Mouse (Mus musculus) kidney, embryonic 15.5 days (tissue): ENCODE measurements around the gene Zdhhc7. TPM values are rescaled to one million over a fixed set of nuclear protein-coding genes. Genes with fewer than 3 reads are reported as not detected.

ENCODE experiments used
- ATAC-seq: fragments of 200-750 bp; cut with Nextera tagmentation; replicated peaks from 2 replicates; pipeline ENCODE4 v1.8.0; 2017; ENCODE audit warnings: moderate TSS enrichment; ENCODE audit not compliant: low FRiP score
- H3K27ac ChIP-seq: fragments of 300-500 bp; sonication (generic); 2 replicates; pipeline ENCODE4 v1.5.1; 2015; ENCODE audit warnings: mild to moderate bottlenecking, inconsistent platforms
- H3K27me3 ChIP-seq: fragments of 300-500 bp; sonication (generic); 2 replicates; pipeline ENCODE4 v1.6.1; 2015; ENCODE audit warnings: inconsistent platforms
- H3K36me3 ChIP-seq: fragments of 300-500 bp; sonication (generic); 2 replicates; pipeline ENCODE4 v1.6.1; 2015; ENCODE audit warnings: inconsistent platforms
- H3K4me1 ChIP-seq: fragments of 300-500 bp; sonication (generic); 2 replicates; pipeline ENCODE4 v1.6.1; 2015; ENCODE audit warnings: inconsistent platforms
- H3K4me2 ChIP-seq: fragments of 300-500 bp; sonication (generic); 2 replicates; pipeline ENCODE4 v1.6.1; 2015; ENCODE audit warnings: moderate library complexity, mild to moderate bottlenecking, inconsistent platforms
- H3K4me3 ChIP-seq: fragments of 300-500 bp; sonication (generic); replicated peaks from 2 replicates; pipeline ENCODE4 v1.5.1; 2015; ENCODE audit warnings: mild to moderate bottlenecking, inconsistent platforms
- H3K9ac ChIP-seq: fragments of 300-500 bp; sonication (generic); 2 replicates; pipeline ENCODE4 v1.6.1; 2015; ENCODE audit warnings: mild to moderate bottlenecking, inconsistent platforms
- H3K9me3 ChIP-seq: fragments of 300-500 bp; sonication (generic); replicated peaks from 2 replicates; pipeline ENCODE4 v1.6.1; 2016; ENCODE audit warnings: inconsistent platforms
- WGBS: fragments of 180-500 bp; shearing (Covaris S2); methylation state at CpG from one replicate; pipeline ENCODE4 v1.1.7; 2015; ENCODE audit warnings: mixed read lengths; 5-methylcytosine and 5-hydroxymethylcytosine counted together
- polyA plus RNA-seq: library from polyadenylated mRNA; unstranded; fragments of >200 nt; fragmentation: Nextera tagmentation; extraction: Ambion mirVana; gene quantifications from 2 replicates; pipeline ENCODE4 v1.2.1, GENCODE M21; 2015

Gene Zdhhc7
- polyA plus RNA-seq, 1 experiment from 2014 or later: 34.3 TPM

DNA sequence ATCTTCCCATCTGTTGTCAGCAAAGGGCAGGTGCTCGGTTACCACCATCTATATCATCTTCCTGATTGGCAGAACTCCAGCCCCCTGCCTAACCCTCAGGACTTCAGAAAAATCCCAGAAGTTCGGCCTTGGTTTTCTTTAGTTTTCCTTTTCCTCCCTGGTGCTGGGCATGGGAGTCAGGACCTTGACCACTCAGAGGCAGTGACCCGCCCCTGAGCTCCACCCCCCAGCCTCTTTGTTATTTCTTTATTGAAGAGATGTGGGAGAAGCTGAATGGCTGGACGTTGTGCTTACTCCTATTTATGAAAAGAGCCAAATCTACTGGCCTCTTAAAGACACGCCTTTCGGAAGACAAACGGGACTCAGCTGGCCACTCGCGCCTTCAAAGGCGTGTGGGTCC is 12.0 kb upstream of the Zdhhc7 start:
- Histone ChIP-seq H3K27me3 (peaks cover 40% of the 10 kb centered on the region), H3K4me3 (peak overlapping the region; percentile 74), H3K9me3 (no peaks in the 10 kb centered on the region), H3K36me3 (no peaks in the 10 kb centered on the region), H3K9ac (peak overlapping the region; percentile 65), H3K4me1 (peaks cover 22% of the 10 kb centered on the region), H3K27ac (peak overlapping the region; percentile 96), H3K4me2 (peak overlapping the region; percentile 96)
- WGBS: 1% methylated on average over 10 of the region's 10 CpGs
- peak; percentile 43; the same call in 1 of the 2 replicates for ATAC-seq

DNA sequence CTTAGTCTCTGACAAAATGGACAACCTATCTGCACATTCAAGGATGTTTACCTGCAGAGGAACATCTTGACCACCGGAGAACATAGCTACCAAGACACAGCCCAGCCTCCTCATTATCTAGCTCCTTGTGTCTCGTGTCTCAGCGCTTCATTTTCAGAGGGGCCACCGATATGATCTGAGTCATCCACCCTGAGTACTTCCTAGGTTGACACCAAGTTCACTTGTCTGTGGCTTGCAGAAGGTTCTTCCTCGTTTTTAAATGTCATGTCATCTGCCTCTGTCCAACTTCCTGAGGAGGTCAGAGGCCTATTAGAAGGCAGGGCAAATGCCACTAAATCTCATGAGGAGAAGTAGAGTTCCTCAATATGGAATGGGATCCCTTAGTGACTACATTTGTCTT is 11.3 kb upstream of the Zdhhc7 start:
- 73% methylated on average over 5 of the region's 5 CpGs for WGBS
- H3K4me3 ChIP-seq: no peak overlapping the region
- no peaks in the 10 kb centered on the region for H3K9me3 ChIP-seq
- H3K36me3 ChIP-seq: 0 out of 2 replicates have a peak, but pooled peaks cover 3% of the 10 kb centered on the region
- ATAC-seq: no peak
- peak overlapping the region; percentile 96; the same call in 1 of the 2 replicates for H3K4me2 ChIP-seq
- no peak overlapping the region for H3K27ac ChIP-seq
- peaks cover 34% of the 10 kb centered on the region for H3K27me3 ChIP-seq
- peaks cover 19% of the 10 kb centered on the region for H3K4me1 ChIP-seq
- H3K9ac ChIP-seq: no peak overlapping the region

DNA sequence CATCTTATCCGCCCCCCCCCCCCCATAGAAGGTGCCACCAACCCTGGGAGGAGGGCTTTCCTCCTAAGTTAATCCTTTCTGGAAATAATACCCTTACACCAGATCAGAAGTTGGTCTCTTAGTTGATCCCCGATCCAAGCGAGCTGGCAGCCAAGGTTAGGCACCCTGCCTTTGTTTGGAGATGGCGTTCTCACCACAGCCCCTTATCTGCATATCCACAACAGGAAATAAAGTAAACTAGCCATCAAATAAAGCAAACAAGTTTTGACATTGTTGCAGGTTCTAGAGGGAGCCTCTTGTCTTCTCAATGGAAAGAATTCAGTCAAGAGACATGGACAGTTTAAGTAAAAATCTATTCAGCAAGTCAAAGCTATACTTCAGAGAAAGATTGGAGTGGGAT is 10.1 kb upstream of the Zdhhc7 start:
- Histone ChIP-seq H3K36me3 (0 out of 2 replicates have a peak, but pooled peaks cover 3% of the 10 kb centered on the region), H3K9ac (no peak overlapping the region), H3K4me2 (no peak overlapping the region), H3K27ac (no peak overlapping the region), H3K27me3 (peaks cover 23% of the 10 kb centered on the region), H3K4me1 (peaks cover 19% of the 10 kb centered on the region), H3K4me3 (no peak overlapping the region), H3K9me3 (no peaks in the 10 kb centered on the region)
- ATAC-seq: no peak
- WGBS: 69% methylated on average over 4 of the region's 4 CpGs

DNA sequence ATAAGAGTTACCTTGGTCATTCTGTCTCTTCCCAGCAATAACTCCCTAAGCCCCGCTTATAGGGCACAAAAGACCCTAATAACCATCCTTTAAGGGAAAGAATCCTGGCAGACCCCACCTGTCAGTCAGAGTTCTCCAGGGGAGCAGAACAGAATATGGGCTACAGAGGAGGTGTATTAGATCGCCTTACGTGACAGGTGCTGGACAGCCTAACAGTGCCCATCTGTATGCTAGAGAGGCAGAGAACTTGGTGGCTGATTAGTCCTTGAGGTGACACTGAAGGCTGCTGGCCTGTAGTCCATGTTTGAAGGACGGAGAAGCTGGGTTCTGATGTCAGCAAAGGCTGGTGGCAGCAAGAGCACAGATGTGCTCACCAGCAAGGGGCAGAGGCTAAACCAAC is 9.7 kb upstream of the Zdhhc7 start:
- no peaks in the 10 kb centered on the region for H3K9me3 ChIP-seq
- WGBS: 77% methylated on average over 4 of the region's 4 CpGs

DNA sequence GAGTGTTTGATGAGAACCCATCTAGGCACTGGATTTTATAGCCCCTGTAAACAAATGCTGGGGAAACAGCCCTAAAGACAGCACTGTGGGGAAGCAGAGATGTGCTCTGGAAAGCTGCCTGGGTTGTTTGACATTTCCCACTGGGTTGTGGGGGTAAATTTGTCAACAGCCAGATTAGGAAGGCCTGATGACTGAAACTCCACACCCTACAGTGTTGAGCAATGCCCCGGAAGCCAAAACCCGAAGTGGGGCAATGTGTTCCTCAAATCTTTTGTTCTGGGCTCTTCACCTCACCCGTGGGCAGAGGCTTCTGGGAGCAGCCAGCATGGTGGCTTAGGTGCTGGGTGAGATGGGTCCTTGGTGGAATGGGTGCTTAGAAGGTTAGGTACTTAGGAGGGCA is 7.9 kb upstream of the Zdhhc7 start:
- no peaks in the 10 kb centered on the region for H3K9me3 ChIP-seq
- peaks cover under 1% of the 10 kb centered on the region for H3K27me3 ChIP-seq
- H3K4me3 ChIP-seq: no peak overlapping the region
- H3K4me2 ChIP-seq: no peak overlapping the region
- 21% methylated on average over 3 of the region's 3 CpGs for WGBS
- no peak overlapping the region for H3K27ac ChIP-seq
- no peak for ATAC-seq
- H3K9ac ChIP-seq: no peak overlapping the region
- peaks cover 3% of the 10 kb centered on the region; the same call in 1 of the 2 replicates for H3K36me3 ChIP-seq
- peaks cover 15% of the 10 kb centered on the region for H3K4me1 ChIP-seq

More for the DNA sequence above, 9.7 kb upstream of the Zdhhc7 start:
- no peak overlapping the region for H3K4me2 ChIP-seq
- H3K4me3 ChIP-seq: no peak overlapping the region
- no peak for ATAC-seq
- H3K27ac ChIP-seq: no peak overlapping the region
- H3K27me3 ChIP-seq: peaks cover 19% of the 10 kb centered on the region
- H3K36me3 ChIP-seq: 0 out of 2 replicates have a peak, but pooled peaks cover 3% of the 10 kb centered on the region
- H3K9ac ChIP-seq: no peak overlapping the region
- H3K4me1 ChIP-seq: peaks cover 20% of the 10 kb centered on the region

DNA sequence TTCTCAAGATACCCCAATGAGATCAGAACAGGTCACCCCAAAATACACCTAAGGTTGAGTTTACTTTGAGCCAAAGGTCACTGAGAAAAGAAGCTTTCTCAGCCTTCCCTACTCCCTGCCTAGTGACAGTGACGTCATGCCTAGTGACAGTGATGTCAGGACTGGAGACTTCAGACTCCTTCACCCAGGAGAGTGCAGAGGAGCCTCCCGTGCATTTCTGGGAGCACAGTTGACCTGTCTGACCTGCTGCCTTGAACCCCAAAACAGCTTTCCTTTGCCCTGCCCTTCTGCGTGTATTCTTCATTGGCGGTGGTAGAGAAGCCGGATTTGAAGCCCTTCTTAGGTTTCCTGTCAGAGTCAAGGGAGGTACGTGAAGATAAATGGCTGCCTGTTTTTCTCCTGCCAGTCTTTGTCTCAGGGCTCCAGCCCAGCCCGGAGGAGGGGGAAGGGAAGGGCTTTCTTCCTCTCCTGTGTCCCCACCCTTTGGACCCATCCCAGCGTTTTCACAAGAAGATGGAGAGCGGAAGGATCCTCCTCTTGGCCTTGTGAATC is 3.5 kb upstream of the Zdhhc7 start:
- Histone ChIP-seq H3K27ac (peak overlapping the region; percentile 62), H3K36me3 (peaks cover 3% of the 10 kb centered on the region; the same call in 1 of the 2 replicates), H3K9me3 (no peaks in the 10 kb centered on the region), H3K27me3 (no peaks in the 10 kb centered on the region), H3K9ac (no peak overlapping the region), H3K4me2 (no peak overlapping the region), H3K4me3 (no peak overlapping the region), H3K4me1 (peaks cover 37% of the 10 kb centered on the region)
- ATAC-seq: no peak
- WGBS: 48% methylated on average over 9 of the region's 9 CpGs

DNA sequence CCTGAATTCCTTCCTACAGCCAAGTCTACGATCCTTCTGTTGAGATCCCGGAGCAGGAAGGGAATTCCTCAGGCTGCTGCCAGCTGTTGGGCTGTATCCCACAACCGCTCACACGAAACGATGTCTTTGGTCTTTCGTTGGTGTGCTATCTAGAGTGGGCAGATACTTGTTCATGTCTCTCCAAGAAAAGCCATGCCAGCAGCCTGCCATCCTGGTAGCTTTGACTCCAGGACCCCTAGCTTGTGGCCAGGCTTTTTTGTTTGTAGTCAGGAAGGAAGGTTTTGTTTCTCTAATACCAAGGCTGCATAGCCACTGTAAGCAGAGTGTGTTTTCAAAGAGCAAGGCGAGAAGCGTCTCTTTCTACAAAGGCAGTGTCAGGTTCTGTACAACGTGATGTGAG is 2.6 kb upstream of the Zdhhc7 start:
- no peak overlapping the region for H3K4me2 ChIP-seq
- no peak for ATAC-seq

DNA sequence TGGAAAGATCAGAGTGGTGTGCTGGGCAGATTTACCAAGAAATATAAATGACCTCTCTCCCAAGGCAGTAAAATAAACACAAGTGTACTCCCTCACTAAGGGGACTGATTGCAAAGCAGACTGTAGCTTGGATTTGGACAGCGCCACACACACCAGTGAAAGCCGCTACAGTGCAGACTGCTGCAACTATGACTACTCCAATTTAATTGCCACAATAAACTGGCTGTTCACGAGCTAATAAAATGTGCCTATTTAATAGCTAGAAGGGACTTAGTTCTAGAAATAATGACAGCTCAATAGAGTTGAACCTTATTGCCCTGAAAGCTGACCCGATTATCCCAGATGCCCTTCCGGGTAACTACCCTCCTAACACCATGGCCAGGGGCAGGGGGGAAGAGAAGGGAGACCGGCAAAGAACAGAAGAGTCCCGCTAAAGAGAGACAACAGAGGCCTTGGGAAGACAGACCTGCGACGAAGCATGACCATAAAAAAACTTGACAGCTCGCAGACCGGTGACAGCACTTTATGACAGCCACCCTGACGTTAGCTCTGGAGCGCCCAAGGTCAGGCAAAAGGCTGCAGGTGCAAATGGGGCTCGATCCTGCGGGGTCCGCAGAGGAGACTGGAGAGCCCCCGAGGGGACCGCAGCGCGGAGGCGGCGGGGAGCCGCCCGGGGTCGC is 754 bp downstream of the Zdhhc7 start:
- peak overlapping the region; percentile 97 for H3K27ac ChIP-seq
- H3K36me3 ChIP-seq: no peaks in the 10 kb centered on the region; the same call in 1 of the 2 replicates
- peak overlapping the region; percentile 82 for H3K4me2 ChIP-seq
- H3K9ac ChIP-seq: peak overlapping the region; percentile 95
- WGBS: 3% methylated on average over 25 of the region's 25 CpGs
- H3K4me3 ChIP-seq: peak overlapping the region; percentile 97
- H3K9me3 ChIP-seq: no peaks in the 10 kb centered on the region
- H3K27me3 ChIP-seq: no peaks in the 10 kb centered on the region
- H3K4me1 ChIP-seq: peaks cover 41% of the 10 kb centered on the region
- no peak for ATAC-seq

More for the DNA sequence above, 2.6 kb upstream of the Zdhhc7 start:
- Histone ChIP-seq H3K27me3 (no peaks in the 10 kb centered on the region), H3K4me1 (peaks cover 42% of the 10 kb centered on the region), H3K9me3 (no peaks in the 10 kb centered on the region), H3K4me3 (no peak overlapping the region), H3K9ac (no peak overlapping the region), H3K36me3 (peaks cover 3% of the 10 kb centered on the region; the same call in 1 of the 2 replicates), H3K27ac (peak overlapping the region; percentile 62)
- WGBS: 86% methylated on average over 9 of the region's 9 CpGs

DNA sequence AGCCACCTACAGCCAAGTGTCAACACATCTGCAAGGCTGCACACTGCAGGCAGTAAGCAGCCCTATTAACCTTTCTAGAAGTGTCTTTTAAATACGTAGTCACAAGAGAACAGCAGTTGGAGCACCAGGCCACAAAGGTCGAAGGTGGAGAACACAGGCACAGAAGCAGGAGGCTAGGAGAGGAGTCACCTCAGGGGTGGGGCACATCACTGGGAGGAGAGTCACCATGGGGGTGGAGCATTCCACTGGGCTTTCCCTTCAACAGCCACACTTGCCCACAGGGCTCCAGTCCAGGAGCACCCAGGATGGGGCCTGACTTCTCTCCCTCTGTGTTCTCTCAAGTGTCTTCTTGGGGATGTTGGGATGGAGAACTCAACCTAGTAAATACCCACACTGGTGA is 4.8 kb downstream of the Zdhhc7 start:
- Histone ChIP-seq H3K27me3 (no peaks in the 10 kb centered on the region), H3K4me3 (no peak overlapping the region), H3K36me3 (peaks cover 22% of the 10 kb centered on the region), H3K4me2 (no peak overlapping the region), H3K27ac (no peak overlapping the region), H3K9me3 (no peaks in the 10 kb centered on the region), H3K9ac (no peak overlapping the region), H3K4me1 (peaks cover 16% of the 10 kb centered on the region)
- ATAC-seq: no peak
- 66% methylated on average over 2 of the region's 2 CpGs for WGBS

DNA sequence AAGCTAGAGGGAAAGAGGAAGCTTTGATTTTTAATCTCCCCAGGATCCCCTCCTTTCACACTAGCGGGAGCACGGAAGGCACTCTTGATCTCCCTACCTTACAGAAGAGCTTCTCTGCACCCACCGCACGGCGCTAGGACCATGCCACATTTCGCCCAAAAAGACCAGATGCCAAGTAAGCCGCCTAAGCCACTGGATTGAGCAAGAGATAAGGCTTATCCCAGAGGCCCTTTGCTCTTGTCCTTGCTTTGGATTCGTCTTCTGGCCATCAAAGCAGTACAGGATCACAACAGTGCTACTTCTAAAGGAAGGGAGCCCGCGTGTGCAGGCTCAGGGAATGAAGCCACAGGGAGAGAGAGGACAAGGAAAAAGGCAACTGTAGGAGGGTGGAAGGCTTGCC is 6.5 kb downstream of the Zdhhc7 start:
- Histone ChIP-seq H3K4me2 (no peak overlapping the region), H3K4me1 (peaks cover 8% of the 10 kb centered on the region), H3K36me3 (peaks cover 37% of the 10 kb centered on the region), H3K4me3 (no peak overlapping the region), H3K27me3 (no peaks in the 10 kb centered on the region), H3K9ac (no peak overlapping the region), H3K9me3 (no peaks in the 10 kb centered on the region), H3K27ac (no peak overlapping the region)
- WGBS: 91% methylated on average over 10 of the region's 10 CpGs
- ATAC-seq: no peak

DNA sequence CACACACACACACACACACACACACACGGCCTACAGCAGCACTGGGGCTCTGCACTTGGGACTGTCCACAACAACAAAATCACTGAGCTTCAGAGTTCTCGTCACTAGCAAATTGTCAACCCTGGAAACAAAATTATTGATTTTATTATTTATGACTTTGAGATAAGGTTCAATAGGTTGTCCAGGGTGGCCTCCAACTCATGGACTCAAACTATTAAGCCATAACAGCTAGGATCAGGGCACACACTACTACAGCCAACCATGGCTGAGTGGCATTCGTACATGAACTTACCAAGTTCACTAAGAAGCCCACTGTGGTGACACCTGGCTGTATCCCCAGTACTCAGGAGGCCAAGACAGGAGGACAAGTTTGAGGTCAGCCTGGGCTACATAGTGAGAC is 8.2 kb downstream of the Zdhhc7 start:
- H3K36me3 ChIP-seq: peaks cover 44% of the 10 kb centered on the region
- ATAC-seq: no peak
- H3K4me2 ChIP-seq: no peak overlapping the region
- H3K4me3 ChIP-seq: no peak overlapping the region
- no peaks in the 10 kb centered on the region for H3K9me3 ChIP-seq
- H3K27me3 ChIP-seq: no peaks in the 10 kb centered on the region
- no peak overlapping the region for H3K9ac ChIP-seq
- H3K4me1 ChIP-seq: 0 out of 2 replicates have a peak, but pooled peaks cover 3% of the 10 kb centered on the region
- no peak overlapping the region for H3K27ac ChIP-seq
- 95% methylated on average over 3 of the region's 3 CpGs for WGBS

DNA sequence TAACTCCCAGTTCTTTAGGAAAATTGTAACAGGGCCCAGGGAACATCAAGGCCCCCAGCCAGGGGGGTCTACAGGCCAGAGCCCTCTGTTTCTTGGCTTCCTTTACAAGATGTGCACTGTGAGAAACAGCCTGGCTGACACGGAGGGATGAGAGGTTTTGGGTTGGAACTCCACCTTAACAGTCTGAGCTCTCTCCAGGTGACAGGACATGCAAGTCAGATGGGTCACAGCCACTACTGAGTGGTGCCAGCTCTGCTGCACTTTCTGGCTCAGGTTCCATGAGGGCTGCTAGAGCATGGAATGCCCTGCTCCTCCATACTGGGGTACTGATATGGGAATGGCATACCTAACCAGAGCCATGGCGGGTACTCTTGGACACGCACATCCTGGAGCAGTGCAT is 10.2 kb downstream of the Zdhhc7 start:
- Histone ChIP-seq H3K36me3 (peaks cover 64% of the 10 kb centered on the region), H3K27me3 (no peaks in the 10 kb centered on the region)
- WGBS: 94% methylated on average over 3 of the region's 3 CpGs

More for the DNA sequence above, 10.2 kb downstream of the Zdhhc7 start:
- no peak overlapping the region for H3K4me2 ChIP-seq
- H3K4me3 ChIP-seq: no peak overlapping the region
- H3K27ac ChIP-seq: no peak overlapping the region
- H3K4me1 ChIP-seq: no peaks in the 10 kb centered on the region
- ATAC-seq: no peak
- H3K9ac ChIP-seq: no peak overlapping the region
- H3K9me3 ChIP-seq: no peaks in the 10 kb centered on the region
